In genomic region chr7:144387537-144387936, GRCm38 (mm10) we compare ENCODE assay signal across 24 mouse cellular contexts.
DNase-seq lines count a peak whose midpoint lies in the region; ATAC-seq and TF ChIP-seq lines count a peak whose summit lies in the region.
"Had no signal": no experiment of that assay in that cellular context is flagged by ENCODE, and none has a peak within 500 bp of the region (broad histone marks: within the 10 kb centered on the region; RNA-seq: fewer than 3 reads in every experiment).

No protein-coding gene starts in this region.

- 93% methylated on average over 6 of the region's 6 CpGs for WGBS in forebrain, postnatal 0 days
- 93% methylated on average over 6 of the region's 6 CpGs for WGBS in forebrain, embryonic 12.5 days
- WGBS in liver, adult 2 months: 95% methylated on average over 6 of the region's 6 CpGs
- WGBS in liver, embryonic 11.5 days: 78% methylated on average over 6 of the region's 6 CpGs
- WGBS in embryonic facial prominence, embryonic 10.5 days: 89% methylated on average over 6 of the region's 6 CpGs

- H3K4me3 ChIP-seq in forebrain, postnatal 0 days (ENCODE audit: low read depth, low read length): no peak overlapping the region
- no peak overlapping the region for H3K4me3 ChIP-seq in forebrain, embryonic 12.5 days (replicated peaks)
- H3K4me3 ChIP-seq in liver, adult 2 months (ENCODE audit: insufficient read depth, low read depth, low read length): no peak overlapping the region
- H3K4me3 ChIP-seq in liver, embryonic 11.5 days (ENCODE audit: low read depth, low read length): no peak overlapping the region
- H3K4me3 ChIP-seq in testis, adult 2 months (ENCODE audit: control insufficient read depth, low read depth, low read length): no peak overlapping the region
- no peak overlapping the region for H3K4me3 ChIP-seq in embryonic facial prominence, embryonic 10.5 days
- H3K4me3 ChIP-seq: heart, embryonic 13.5 days; hindbrain, embryonic 15.5 days; limb, embryonic 13.5 days; lung, embryonic 15.5 days; midbrain, embryonic 12.5 days; neural tube, embryonic 13.5 days had no signal

- no peak for TF ChIP-seq POLR2A in liver, adult 2 months (IDR thresholded peaks at IDR 0.05; ENCODE audit: extremely low read depth, insufficient read depth, low read length)
- no peak for TF ChIP-seq POLR2A in testis, adult 2 months (IDR thresholded peaks at IDR 0.05; ENCODE audit: control insufficient read depth, low read depth, low read length)

- no peaks in the 10 kb centered on the region for H3K79me2 ChIP-seq in liver, adult 2 months (ENCODE audit: control insufficient read depth, insufficient read depth, low read length)

- H3K27me3 ChIP-seq in forebrain, postnatal 0 days (ENCODE audit: insufficient read depth, low read length): no peaks in the 10 kb centered on the region
- no peaks in the 10 kb centered on the region for H3K27me3 ChIP-seq in forebrain, embryonic 12.5 days
- no peaks in the 10 kb centered on the region for H3K27me3 ChIP-seq in liver, adult 2 months (ENCODE audit: control insufficient read depth, insufficient read depth, low read length)
- H3K27me3 ChIP-seq in liver, embryonic 11.5 days (replicated peaks; ENCODE audit: control insufficient read depth, insufficient read depth, low read length): no peaks in the 10 kb centered on the region
- no peaks in the 10 kb centered on the region for H3K27me3 ChIP-seq in testis, adult 2 months (ENCODE audit: control insufficient read depth, insufficient read depth, low read length)
- H3K27me3 ChIP-seq in embryonic facial prominence, embryonic 10.5 days (replicated peaks; ENCODE audit: low read depth, poor library complexity, severe bottlenecking): no peaks in the 10 kb centered on the region
- H3K27me3 ChIP-seq: heart, embryonic 13.5 days; hindbrain, embryonic 15.5 days; limb, embryonic 13.5 days; lung, embryonic 15.5 days; midbrain, embryonic 12.5 days; neural tube, embryonic 13.5 days had no signal

- H3K9ac ChIP-seq in forebrain, postnatal 0 days: no peak overlapping the region
- no peak overlapping the region for H3K9ac ChIP-seq in forebrain, embryonic 12.5 days
- no peak overlapping the region for H3K9ac ChIP-seq in liver, adult 2 months (ENCODE audit: low read depth, low read length)
- H3K9ac ChIP-seq in liver, embryonic 11.5 days (ENCODE audit: low read depth, low read length): no peak overlapping the region
- H3K9ac ChIP-seq: heart, embryonic 13.5 days; hindbrain, embryonic 15.5 days; limb, embryonic 13.5 days; lung, embryonic 15.5 days; midbrain, embryonic 12.5 days; neural tube, embryonic 13.5 days had no signal

- H3K4me1 ChIP-seq in forebrain, postnatal 0 days (ENCODE audit: insufficient read depth): no peaks in the 10 kb centered on the region
- peaks cover 16% of the 10 kb centered on the region for H3K4me1 ChIP-seq in forebrain, embryonic 12.5 days
- no peaks in the 10 kb centered on the region; the same call in 1 of the 2 replicates for H3K4me1 ChIP-seq in liver, adult 2 months (ENCODE audit: control insufficient read depth, insufficient read depth, low read length)
- no peaks in the 10 kb centered on the region for H3K4me1 ChIP-seq in liver, embryonic 11.5 days (replicated peaks; ENCODE audit: control insufficient read depth, insufficient read depth, low read length)
- no peaks in the 10 kb centered on the region for H3K4me1 ChIP-seq in testis, adult 2 months (ENCODE audit: control insufficient read depth, insufficient read depth, low read length)
- peaks cover 9% of the 10 kb centered on the region; the same call in 1 of the 2 replicates for H3K4me1 ChIP-seq in embryonic facial prominence, embryonic 10.5 days
- H3K4me1 ChIP-seq: heart, embryonic 13.5 days; hindbrain, embryonic 15.5 days; limb, embryonic 13.5 days; lung, embryonic 15.5 days; midbrain, embryonic 12.5 days had no signal

- H3K27ac ChIP-seq in forebrain, postnatal 0 days (ENCODE audit: low read depth, low read length): no peak overlapping the region
- H3K27ac ChIP-seq in forebrain, embryonic 12.5 days: no peak overlapping the region
- no peak overlapping the region for H3K27ac ChIP-seq in liver, adult 2 months (replicated peaks; ENCODE audit: insufficient read depth, low read depth, low read length)
- no peak overlapping the region for H3K27ac ChIP-seq in liver, embryonic 11.5 days (ENCODE audit: low read depth, low read length)
- H3K27ac ChIP-seq in testis, adult 2 months (ENCODE audit: control insufficient read depth, insufficient read depth, low read depth, low read length): no peak overlapping the region
- no peak overlapping the region for H3K27ac ChIP-seq in embryonic facial prominence, embryonic 10.5 days (replicated peaks)
- H3K27ac ChIP-seq: heart, embryonic 13.5 days; hindbrain, embryonic 15.5 days; limb, embryonic 13.5 days; lung, embryonic 15.5 days; midbrain, embryonic 12.5 days; neural tube, embryonic 13.5 days had no signal

- peak; percentile 21; the same call in 1 of the 2 replicates for TF ChIP-seq CTCF in forebrain, postnatal 0 days (IDR thresholded peaks at IDR 0.05; ENCODE audit: low read depth)
- peak; percentile 9; the same call in 1 of the 2 replicates for TF ChIP-seq CTCF in liver, adult 2 months (IDR thresholded peaks at IDR 0.05; ENCODE audit: low read depth, low read length)
- peak; percentile 60; the same call in 1 of the 2 replicates for TF ChIP-seq CTCF in testis, adult 2 months (IDR thresholded peaks at IDR 0.05; ENCODE audit: control insufficient read depth, insufficient read depth, insufficient replicate concordance, low read depth, low read length)

- H3K36me3 ChIP-seq in forebrain, postnatal 0 days (ENCODE audit: insufficient read depth): no peaks in the 10 kb centered on the region
- no peaks in the 10 kb centered on the region for H3K36me3 ChIP-seq in forebrain, embryonic 12.5 days (replicated peaks)
- no peaks in the 10 kb centered on the region for H3K36me3 ChIP-seq in liver, adult 2 months (ENCODE audit: control insufficient read depth, insufficient read depth, low read length)
- no peaks in the 10 kb centered on the region for H3K36me3 ChIP-seq in liver, embryonic 11.5 days (ENCODE audit: control insufficient read depth, insufficient read depth, low read length)
- H3K36me3 ChIP-seq in testis, adult 2 months (ENCODE audit: control insufficient read depth, insufficient read depth, low read length): no peaks in the 10 kb centered on the region
- no peaks in the 10 kb centered on the region for H3K36me3 ChIP-seq in embryonic facial prominence, embryonic 10.5 days (replicated peaks)
- H3K36me3 ChIP-seq: heart, embryonic 13.5 days; hindbrain, embryonic 15.5 days; limb, embryonic 13.5 days; lung, embryonic 15.5 days; midbrain, embryonic 12.5 days; neural tube, embryonic 13.5 days had no signal

- no peaks in the 10 kb centered on the region for H3K9me3 ChIP-seq in forebrain, postnatal 0 days (ENCODE audit: low read length)
- H3K9me3 ChIP-seq in forebrain, embryonic 12.5 days: peaks cover 3% of the 10 kb centered on the region; the same call in 1 of the 2 replicates
- no peaks in the 10 kb centered on the region for H3K9me3 ChIP-seq in liver, embryonic 11.5 days (ENCODE audit: control insufficient read depth, low read length)
- H3K9me3 ChIP-seq in embryonic facial prominence, embryonic 10.5 days: no peaks in the 10 kb centered on the region
- H3K9me3 ChIP-seq: heart, embryonic 13.5 days; hindbrain, embryonic 15.5 days; limb, embryonic 13.5 days; lung, embryonic 15.5 days; midbrain, embryonic 12.5 days; neural tube, embryonic 13.5 days had no signal

- no peak for DNase-seq in forebrain, postnatal 0 days
- no peak for DNase-seq in liver, adult 2 months (ENCODE audit: extremely low read depth, low read depth, low spot score)
- DNase-seq in liver, embryonic 11.5 days (ENCODE audit: low spot score): no peak
- DNase-seq in testis, postnatal 10 days (ENCODE audit: low spot score): no peak
- DNase-seq in induced T-regulatory cell, adult 2 months (ENCODE audit: low read depth): peak; percentile 3
- no peak for DNase-seq in embryonic facial prominence, embryonic 10.5 days (ENCODE audit: low spot score)
- DNase-seq: adrenal gland, postnatal 14 days; cerebellum, adult 18-20 months; gastrocnemius, postnatal 10 days; heart, adult 11 months; kidney, adult 18-20 months; kidney, postnatal 25 days; spleen, adult 18-20 months; thymus, adult 2 months had no signal

- H3K4me2 ChIP-seq in forebrain, postnatal 0 days (ENCODE audit: low read depth): no peak overlapping the region
- no peak overlapping the region for H3K4me2 ChIP-seq in forebrain, embryonic 12.5 days
- no peak overlapping the region for H3K4me2 ChIP-seq in liver, embryonic 11.5 days
- H3K4me2 ChIP-seq: heart, embryonic 13.5 days; hindbrain, embryonic 15.5 days; limb, embryonic 13.5 days; lung, embryonic 15.5 days; midbrain, embryonic 12.5 days; neural tube, embryonic 13.5 days had no signal

- no peak for ATAC-seq in forebrain, postnatal 0 days
- ATAC-seq in forebrain, embryonic 12.5 days (ENCODE audit: low FRiP score): no peak
- no peak for ATAC-seq in liver, embryonic 11.5 days (replicated peaks; ENCODE audit: low FRiP score)
- ATAC-seq: activated CD4-positive, CD25-positive, alpha-beta regulatory T cell, adult 4 months; CD4-positive, CD25-positive, alpha-beta regulatory T cell, adult 4 months had no signal

Comparison
In these comparisons a context has a peak if more than half of its experiments do, and no peak if none do; other contexts are left out.
1. CTCF ChIP-seq: peak in every context shown above with its lines; median percentile 60 in testis, adult 2 months; 21 in forebrain, postnatal 0 days; 9 in liver, adult 2 months.